Mouse (Mus musculus) hindbrain, embryonic 15.5 days (tissue): ENCODE data around the gene Camta2. TPM values are rescaled to one million over a fixed set of nuclear protein-coding genes. Genes with fewer than 3 reads are reported as not detected.

Experiments used
- ATAC-seq: fragments of 200-750 bp; cut with Nextera tagmentation; 2 replicates; pipeline ENCODE4 v1.8.0; 2017; ENCODE audit warnings: low read depth, moderate number of reproducible peaks, moderate TSS enrichment; ENCODE audit not compliant: low FRiP score
- H3K27ac ChIP-seq: fragments of 300-500 bp; sonication (generic); replicated peaks from 2 replicates; pipeline ENCODE4 v1.5.1; 2015; ENCODE audit warnings: mild to moderate bottlenecking, inconsistent platforms
- H3K27me3 ChIP-seq: fragments of 300-500 bp; sonication (generic); 2 replicates; pipeline ENCODE4 v1.6.1; 2015; ENCODE audit warnings: control low read depth, inconsistent platforms
- H3K36me3 ChIP-seq: fragments of 300-500 bp; sonication (generic); 2 replicates; pipeline ENCODE4 v1.6.1; 2015; ENCODE audit warnings: control low read depth, inconsistent platforms
- H3K4me1 ChIP-seq: fragments of 300-500 bp; sonication (generic); replicated peaks from 2 replicates; pipeline ENCODE4 v1.6.1; 2015; ENCODE audit warnings: control low read depth, inconsistent platforms
- H3K4me2 ChIP-seq: fragments of 300-500 bp; sonication (generic); 2 replicates; pipeline ENCODE4 v1.6.1; 2015; ENCODE audit warnings: moderate library complexity, mild to moderate bottlenecking, inconsistent platforms
- H3K4me3 ChIP-seq: fragments of 300-500 bp; sonication (generic); 2 replicates; pipeline ENCODE4 v1.5.1; 2015; ENCODE audit warnings: mild to moderate bottlenecking, inconsistent platforms
- H3K9ac ChIP-seq: fragments of 300-500 bp; sonication (generic); 2 replicates; pipeline ENCODE4 v1.6.1; 2015; ENCODE audit warnings: inconsistent platforms
- H3K9me3 ChIP-seq: fragments of 300-500 bp; sonication (generic); 2 replicates; pipeline ENCODE4 v1.6.1; 2016; ENCODE audit warnings: control low read depth, inconsistent platforms
- WGBS: fragments of 180-500 bp; shearing (Covaris S2); methylation state at CpG from one replicate; pipeline ENCODE4 v1.1.7; 2015; 5-methylcytosine and 5-hydroxymethylcytosine counted together
- polyA plus RNA-seq: library from polyadenylated mRNA; unstranded; fragments of >200 nt; fragmentation: Nextera tagmentation; extraction: Ambion mirVana; gene quantifications from 2 replicates; pipeline ENCODE4 v1.2.1, GENCODE M21; 2015

The Camta2 gene
- 23.4 and 27.5 TPM in 2 replicates for polyA plus RNA-seq

DNA sequence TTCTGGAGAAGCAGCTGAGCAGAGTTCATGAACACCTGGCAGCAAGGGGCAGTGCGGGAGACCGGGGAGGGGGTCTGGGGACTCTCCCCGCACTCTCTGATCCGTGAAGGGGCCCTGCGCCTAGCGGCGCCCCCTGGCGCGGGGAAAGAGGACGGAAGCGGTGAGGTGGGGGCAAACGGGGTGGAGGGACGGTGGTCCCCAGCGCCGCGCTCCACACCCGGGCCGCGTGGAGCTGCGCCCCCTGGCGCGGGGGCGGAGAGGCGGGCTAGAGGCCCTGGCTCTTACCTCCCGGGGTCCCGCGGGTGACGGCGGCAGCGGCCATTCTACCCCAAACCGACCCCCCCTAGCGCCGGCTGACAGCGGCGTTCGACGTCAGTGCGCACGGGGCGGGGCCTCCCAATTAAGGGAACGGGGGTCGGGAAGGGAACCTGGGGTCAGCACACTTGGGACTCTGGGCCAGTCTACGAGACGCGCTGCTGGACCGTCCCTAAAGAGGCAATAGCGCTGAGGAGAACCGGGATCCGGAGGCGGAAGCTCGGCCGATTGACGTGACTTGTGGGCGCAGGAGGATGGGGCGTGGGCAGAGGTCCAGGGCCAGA lies at the start of gene Camta2:
Gene Camta2, minus strand, starts transcription at position 505 of the 599 bp plus-strand sequence.
- Histone ChIP-seq H3K4me1 (peaks cover 27% of the 10 kb centered on the region), H3K36me3 (peaks cover 15% of the 10 kb centered on the region; the same call in 1 of the 2 replicates), H3K27me3 (no peaks in the 10 kb centered on the region), H3K4me3 (peak within 1 kb of the TSS; percentile 94), H3K9me3 (no peaks in the 10 kb centered on the region), H3K27ac (peak within 1 kb of the TSS; percentile 87), H3K9ac (peak within 1 kb of the TSS; percentile 83), H3K4me2 (peak within 1 kb of the TSS; percentile 91)
- ATAC-seq: peak; percentile 83
- WGBS: under 1% methylated on average over 54 of the region's 55 CpGs

DNA sequence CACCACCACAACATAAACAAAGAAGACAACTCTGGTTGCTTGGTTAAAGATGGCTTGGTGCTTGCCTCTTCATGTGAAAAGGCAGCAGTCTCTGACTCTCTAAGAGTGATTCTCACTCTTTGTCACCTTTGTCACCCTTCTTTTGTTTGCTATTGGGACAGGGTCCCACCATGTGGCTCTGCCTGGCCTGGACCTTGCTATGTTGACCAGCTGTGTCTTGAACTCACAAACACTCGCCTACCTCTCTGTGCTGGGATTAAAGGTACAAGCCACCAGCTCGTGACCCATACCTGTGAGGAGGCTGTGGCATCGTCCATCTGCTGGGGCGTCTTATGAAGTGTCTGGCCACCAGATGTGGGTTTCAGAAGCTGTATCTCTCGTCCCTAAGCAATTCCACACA lies 45.4 kb upstream of the Camta2 start:
- H3K27me3 ChIP-seq: no peaks in the 10 kb centered on the region
- no peak overlapping the region for H3K9ac ChIP-seq
- no peak overlapping the region for H3K4me2 ChIP-seq
- H3K4me1 ChIP-seq: no peaks in the 10 kb centered on the region
- H3K9me3 ChIP-seq: no peaks in the 10 kb centered on the region
- 74% methylated on average over 5 of the region's 5 CpGs for WGBS
- H3K36me3 ChIP-seq: peaks cover 8% of the 10 kb centered on the region
- H3K4me3 ChIP-seq: no peak overlapping the region
- no peak for ATAC-seq
- no peak overlapping the region for H3K27ac ChIP-seq

DNA sequence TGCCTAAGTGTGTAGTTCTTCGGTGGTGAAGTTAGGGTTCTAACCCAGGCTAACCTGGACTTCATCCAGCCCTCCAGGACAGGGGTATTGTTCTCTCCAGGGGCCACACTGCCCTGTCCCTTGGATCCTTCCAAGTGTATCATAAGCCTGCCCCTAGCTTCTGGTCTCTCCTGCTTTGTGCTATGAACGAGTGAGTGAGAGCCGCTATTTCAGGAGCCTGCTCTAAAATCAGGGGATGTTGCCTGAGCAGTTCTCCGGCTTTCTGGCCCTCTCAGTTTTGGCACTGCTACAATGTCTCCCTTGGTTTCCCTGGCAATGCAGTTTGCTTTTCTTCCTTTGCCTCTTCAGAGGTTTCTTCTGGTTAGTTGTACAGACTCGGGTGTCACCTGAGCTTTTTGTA lies 43.3 kb upstream of the Camta2 start:
- Histone ChIP-seq H3K9me3 (no peaks in the 10 kb centered on the region), H3K9ac (no peak overlapping the region), H3K4me2 (no peak overlapping the region), H3K4me3 (no peak overlapping the region), H3K36me3 (peaks cover 27% of the 10 kb centered on the region), H3K27ac (peak overlapping the region; percentile 63), H3K4me1 (no peaks in the 10 kb centered on the region), H3K27me3 (no peaks in the 10 kb centered on the region)
- peak; percentile 68; the same call in 1 of the 2 replicates for ATAC-seq
- 65% methylated on average over 5 of the region's 5 CpGs for WGBS

DNA sequence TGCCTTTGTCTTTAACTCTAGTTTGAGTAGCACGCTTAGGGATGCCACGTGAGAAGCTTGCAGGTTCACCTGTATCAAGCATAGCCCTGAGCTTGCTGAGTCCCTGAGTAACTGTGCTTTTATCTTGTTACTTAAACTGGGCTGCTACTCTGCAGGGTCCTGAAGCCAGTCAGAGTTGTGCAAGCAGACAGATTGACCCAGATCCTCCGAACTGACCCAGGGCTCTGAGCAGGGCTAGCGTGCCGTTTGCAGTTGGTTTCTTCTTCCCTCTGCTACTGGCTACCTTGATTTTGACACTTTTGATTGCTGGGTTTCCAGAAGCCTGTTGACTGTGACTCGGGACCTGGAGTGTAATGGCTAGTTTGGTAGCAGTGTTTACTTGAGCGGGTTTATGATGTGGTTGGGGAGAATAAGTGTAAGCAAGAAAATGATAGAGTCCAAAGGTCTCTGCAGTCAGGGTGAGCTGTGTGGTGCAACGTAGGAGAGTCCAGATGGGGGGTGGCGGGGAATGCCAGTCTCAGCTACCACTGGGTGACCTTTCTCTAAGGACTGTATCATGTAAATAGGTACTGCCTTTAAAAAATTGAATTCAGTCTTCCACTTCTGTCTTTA lies 42.6 kb upstream of the Camta2 start:
- Histone ChIP-seq H3K27me3 (no peaks in the 10 kb centered on the region), H3K36me3 (peaks cover 33% of the 10 kb centered on the region), H3K27ac (peak overlapping the region; percentile 63), H3K4me3 (no peak overlapping the region), H3K9ac (no peak overlapping the region), H3K4me2 (no peak overlapping the region), H3K9me3 (no peaks in the 10 kb centered on the region), H3K4me1 (no peaks in the 10 kb centered on the region)
- no peak for ATAC-seq
- 90% methylated on average over 9 of the region's 9 CpGs for WGBS

DNA sequence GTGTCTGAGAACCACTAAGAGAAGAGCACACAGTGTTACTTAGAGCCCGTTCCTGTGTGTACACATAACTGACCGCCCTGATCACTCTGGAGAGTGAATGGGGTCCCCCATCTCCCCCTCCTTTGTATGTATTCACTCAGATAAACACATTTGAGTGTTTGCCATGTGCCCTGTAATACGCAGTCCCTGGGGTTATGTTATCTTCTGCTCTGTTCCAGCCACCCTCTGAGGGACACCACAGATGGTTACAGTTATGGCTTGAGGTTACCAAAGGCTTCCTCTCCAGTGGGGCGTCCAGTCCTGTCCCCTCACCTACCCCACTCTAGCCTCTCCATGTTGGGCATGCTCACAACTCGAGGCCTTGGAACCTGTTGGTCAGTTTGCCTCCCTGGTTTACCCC lies 39.5 kb upstream of the Camta2 start:
- Histone ChIP-seq H3K27me3 (no peaks in the 10 kb centered on the region), H3K9me3 (no peaks in the 10 kb centered on the region), H3K4me3 (no peak overlapping the region), H3K36me3 (peaks cover 57% of the 10 kb centered on the region), H3K4me1 (no peaks in the 10 kb centered on the region), H3K4me2 (no peak overlapping the region), H3K27ac (no peak overlapping the region), H3K9ac (no peak overlapping the region)
- no peak for ATAC-seq
- 88% methylated on average over 5 of the region's 5 CpGs for WGBS

DNA sequence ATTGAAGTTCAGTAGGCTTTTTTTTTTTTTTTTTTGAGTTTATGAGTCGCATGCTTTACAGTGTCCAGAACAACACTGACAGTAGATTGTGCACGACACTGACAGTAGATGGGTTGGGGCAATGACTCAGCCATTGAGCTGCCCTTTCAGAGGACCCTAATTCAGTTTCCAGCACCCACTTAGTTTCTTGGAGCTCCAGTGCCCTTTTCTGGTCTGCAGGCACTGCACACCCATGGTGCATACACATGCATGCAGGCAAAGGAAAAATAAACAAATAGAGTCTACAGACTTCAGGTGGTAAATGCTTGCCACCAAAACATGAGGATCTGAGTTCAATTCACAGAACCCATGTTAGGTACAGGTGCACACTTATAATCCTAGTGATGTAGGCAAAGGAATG lies 38.7 kb upstream of the Camta2 start:
- no peak overlapping the region for H3K27ac ChIP-seq
- no peaks in the 10 kb centered on the region for H3K27me3 ChIP-seq
- 90% methylated on average over 2 of the region's 2 CpGs for WGBS
- H3K4me1 ChIP-seq: no peaks in the 10 kb centered on the region
- no peak for ATAC-seq
- no peak overlapping the region for H3K4me3 ChIP-seq
- peaks cover 57% of the 10 kb centered on the region for H3K36me3 ChIP-seq
- no peaks in the 10 kb centered on the region for H3K9me3 ChIP-seq
- no peak overlapping the region for H3K9ac ChIP-seq
- H3K4me2 ChIP-seq: no peak overlapping the region

DNA sequence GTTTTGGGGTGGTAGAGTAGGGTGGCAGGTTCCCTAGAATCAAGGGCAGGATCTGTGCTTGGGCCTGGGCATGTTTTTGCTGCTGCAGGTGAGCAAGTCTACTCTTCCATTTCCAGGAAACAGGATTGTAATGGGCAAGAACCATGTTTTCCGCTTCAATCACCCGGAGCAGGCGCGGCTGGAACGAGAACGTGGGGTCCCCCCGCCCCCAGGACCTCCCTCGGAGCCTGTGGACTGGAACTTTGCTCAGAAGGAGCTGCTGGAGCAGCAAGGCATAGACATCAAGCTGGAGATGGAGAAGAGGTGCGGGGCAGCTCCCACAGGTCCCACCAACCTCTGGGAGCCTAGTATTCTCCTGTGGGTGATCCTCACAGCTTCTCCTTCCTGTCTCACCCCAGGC lies 36.8 kb upstream of the Camta2 start:
- Histone ChIP-seq H3K4me3 (no peak overlapping the region), H3K9ac (no peak overlapping the region), H3K27me3 (no peaks in the 10 kb centered on the region), H3K27ac (no peak overlapping the region), H3K36me3 (peaks cover 76% of the 10 kb centered on the region), H3K9me3 (no peaks in the 10 kb centered on the region), H3K4me1 (no peaks in the 10 kb centered on the region), H3K4me2 (no peak overlapping the region)
- 95% methylated on average over 9 of the region's 9 CpGs for WGBS
- no peak for ATAC-seq

DNA sequence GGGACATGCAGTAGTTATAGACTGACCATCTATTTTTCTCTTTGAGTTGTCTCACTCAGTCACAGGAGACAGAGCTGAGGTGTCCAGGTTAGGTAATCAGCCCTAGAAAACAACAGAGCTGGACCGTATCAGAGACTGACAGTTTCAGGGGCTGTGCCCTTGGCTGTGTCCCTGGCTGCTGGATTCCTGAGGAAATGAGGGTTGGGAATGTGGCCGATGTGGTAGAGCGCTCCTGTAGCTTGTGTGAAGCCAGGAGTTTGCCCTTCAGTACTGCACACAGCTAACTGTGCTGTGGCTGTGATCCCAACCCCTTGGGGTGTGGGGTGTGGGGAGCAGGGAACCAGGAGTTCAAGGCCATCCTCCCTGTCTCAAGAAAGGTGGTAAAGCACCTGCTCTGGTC lies 33.2 kb upstream of the Camta2 start:
- no peaks in the 10 kb centered on the region for H3K4me1 ChIP-seq
- no peaks in the 10 kb centered on the region for H3K9me3 ChIP-seq
- H3K36me3 ChIP-seq: peaks cover 74% of the 10 kb centered on the region
- H3K27ac ChIP-seq: no peak overlapping the region
- ATAC-seq: no peak
- H3K9ac ChIP-seq: no peak overlapping the region
- H3K4me3 ChIP-seq: no peak overlapping the region
- H3K4me2 ChIP-seq: no peak overlapping the region
- 93% methylated on average over 3 of the region's 3 CpGs for WGBS
- no peaks in the 10 kb centered on the region for H3K27me3 ChIP-seq

DNA sequence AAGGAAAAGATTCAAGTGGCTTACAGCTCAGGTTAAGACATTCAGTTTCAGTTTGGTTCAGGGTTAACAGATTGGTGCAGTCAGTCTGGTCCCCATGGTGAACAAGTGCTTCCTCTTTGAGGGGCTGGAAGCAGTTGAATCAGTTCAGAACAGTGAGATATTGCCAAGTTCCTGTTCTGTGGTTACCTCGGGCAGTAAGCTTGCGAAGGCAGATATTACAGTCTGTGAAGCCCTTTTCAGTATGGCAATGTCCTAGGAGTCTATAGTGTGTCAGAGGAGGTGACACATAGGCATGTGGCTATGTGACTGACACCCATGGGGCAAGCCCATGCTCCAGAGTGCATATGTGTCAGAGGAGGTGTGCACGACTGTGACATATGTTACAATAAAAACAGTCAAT lies 32.7 kb upstream of the Camta2 start:
- Histone ChIP-seq H3K4me1 (no peaks in the 10 kb centered on the region), H3K36me3 (peaks cover 69% of the 10 kb centered on the region), H3K27ac (no peak overlapping the region), H3K4me2 (no peak overlapping the region), H3K4me3 (no peak overlapping the region), H3K27me3 (no peaks in the 10 kb centered on the region), H3K9me3 (no peaks in the 10 kb centered on the region), H3K9ac (no peak overlapping the region)
- ATAC-seq: no peak
- WGBS: 93% methylated on average over 3 of the region's 3 CpGs

DNA sequence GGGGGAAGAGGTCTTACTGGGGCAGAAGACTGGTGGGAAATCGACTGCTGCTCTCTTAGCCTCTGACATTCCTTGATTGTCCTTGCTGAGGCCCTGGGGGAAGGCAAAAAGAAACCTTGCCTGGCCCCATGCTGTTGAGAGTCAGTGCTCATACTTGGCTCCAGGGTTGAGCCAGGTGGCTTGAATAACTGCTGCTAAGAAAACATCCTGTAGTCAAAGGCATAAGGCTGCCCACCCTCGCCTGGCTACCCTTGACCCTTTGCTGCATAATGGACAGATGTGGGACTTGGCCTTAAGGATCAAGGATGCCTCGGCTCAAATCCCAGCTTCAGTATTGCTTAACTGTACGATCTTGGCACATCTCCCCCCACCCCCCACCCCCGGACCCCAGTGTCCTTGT lies 30.6 kb upstream of the Camta2 start:
- Histone ChIP-seq H3K9ac (no peak overlapping the region), H3K36me3 (peaks cover 48% of the 10 kb centered on the region), H3K27ac (no peak overlapping the region), H3K4me2 (no peak overlapping the region), H3K4me3 (no peak overlapping the region), H3K9me3 (no peaks in the 10 kb centered on the region), H3K4me1 (no peaks in the 10 kb centered on the region), H3K27me3 (no peaks in the 10 kb centered on the region)
- ATAC-seq: no peak
- WGBS: 83% methylated on average over 5 of the region's 5 CpGs

DNA sequence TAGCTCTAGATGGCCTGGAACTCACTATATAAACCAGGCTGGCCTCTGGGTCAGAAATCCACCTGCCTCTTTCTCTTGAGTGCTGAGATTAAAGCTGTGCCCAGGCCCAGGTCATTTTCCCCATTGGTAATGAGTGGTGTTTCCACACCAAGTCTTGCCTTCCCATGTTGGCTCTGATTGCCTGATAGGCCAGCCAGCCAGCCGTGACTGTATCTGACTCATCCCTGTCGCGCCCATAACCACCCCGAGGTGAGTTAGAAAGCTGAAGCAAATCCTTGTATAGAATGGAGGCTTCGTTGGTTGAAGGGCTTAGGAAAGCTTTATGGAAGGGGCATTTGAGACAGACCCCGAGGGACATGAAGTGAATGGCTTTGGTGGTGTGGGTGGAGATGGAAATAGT lies 27.9 kb upstream of the Camta2 start:
- H3K9ac ChIP-seq: no peak overlapping the region
- no peak overlapping the region for H3K4me2 ChIP-seq
- no peak overlapping the region for H3K27ac ChIP-seq
- no peaks in the 10 kb centered on the region for H3K9me3 ChIP-seq
- no peaks in the 10 kb centered on the region for H3K27me3 ChIP-seq
- WGBS: 92% methylated on average over 6 of the region's 6 CpGs
- no peak overlapping the region for H3K4me3 ChIP-seq
- H3K4me1 ChIP-seq: no peaks in the 10 kb centered on the region
- peaks cover 52% of the 10 kb centered on the region for H3K36me3 ChIP-seq
- ATAC-seq: no peak

DNA sequence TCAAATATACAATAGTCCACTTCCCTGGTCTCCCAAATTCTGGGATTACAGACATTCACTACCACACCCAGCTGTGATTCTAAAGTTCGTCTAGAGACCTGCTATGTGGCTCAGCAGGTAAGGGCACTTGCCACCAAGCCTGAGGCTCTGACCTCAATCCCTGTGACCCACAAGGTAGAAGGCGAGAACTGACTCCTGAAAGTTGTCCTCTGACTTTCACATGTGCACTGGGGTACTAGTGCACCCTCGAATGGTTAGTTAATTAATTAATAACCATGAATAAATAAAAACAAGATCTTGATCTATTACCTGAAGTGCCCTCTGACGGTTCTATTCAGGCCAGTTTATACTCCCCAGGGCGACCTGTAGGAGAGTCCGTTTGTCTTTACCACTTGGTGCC lies 25.3 kb upstream of the Camta2 start:
- H3K4me2 ChIP-seq: no peak overlapping the region
- peaks cover 46% of the 10 kb centered on the region for H3K36me3 ChIP-seq
- no peaks in the 10 kb centered on the region for H3K27me3 ChIP-seq
- H3K4me1 ChIP-seq: no peaks in the 10 kb centered on the region
- H3K27ac ChIP-seq: no peak overlapping the region
- H3K9me3 ChIP-seq: no peaks in the 10 kb centered on the region
- 90% methylated on average over 6 of the region's 6 CpGs for WGBS
- H3K9ac ChIP-seq: no peak overlapping the region
- no peak overlapping the region for H3K4me3 ChIP-seq
- no peak for ATAC-seq

DNA sequence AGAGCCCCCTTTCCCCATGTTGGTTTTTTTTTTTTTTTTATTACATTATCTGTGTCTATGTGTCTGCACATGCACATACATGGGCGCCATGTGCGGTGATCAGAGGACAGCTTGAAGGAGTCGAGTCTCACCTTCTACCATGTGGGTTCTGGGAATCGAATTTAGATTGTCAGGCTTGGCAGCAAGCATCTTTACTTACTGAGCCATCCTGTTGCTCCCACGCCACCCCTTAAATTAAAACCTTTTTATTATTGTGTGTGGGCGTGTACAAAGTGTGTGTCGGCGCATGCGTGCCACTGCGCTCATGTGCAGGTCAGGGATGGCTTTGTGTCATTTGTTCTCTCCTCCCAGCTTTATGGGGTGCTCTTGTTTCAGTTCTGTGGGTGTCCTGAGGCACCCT lies 23.1 kb upstream of the Camta2 start:
- Histone ChIP-seq H3K36me3 (peaks cover 54% of the 10 kb centered on the region), H3K4me3 (no peak overlapping the region), H3K9me3 (no peaks in the 10 kb centered on the region), H3K4me2 (no peak overlapping the region), H3K9ac (no peak overlapping the region), H3K27ac (no peak overlapping the region), H3K27me3 (no peaks in the 10 kb centered on the region), H3K4me1 (no peaks in the 10 kb centered on the region)
- WGBS: 97% methylated on average over 10 of the region's 10 CpGs
- no peak for ATAC-seq
